Mouse (Mus musculus) liver, postnatal 0 days (tissue): ENCODE data around the gene Cops7b.

Experiments used
- CTCF ChIP-seq: sonication (generic); IDR thresholded peaks from 2 replicates; pipeline ENCODE4 v1.5.1; 2016; ENCODE audit warnings: antibody characterized with exemption, low read depth
- EP300 ChIP-seq: IDR thresholded peaks from 2 replicates; pipeline ENCODE4 v1.6.1; 2016; ENCODE audit warnings: antibody characterized with exemption, low read depth, mild to moderate bottlenecking

GRCm38 (mm10) chr1:86618454-86619125 lies 35.9 kb downstream of the Cops7b start:
- TF ChIP-seq EP300 (no peak), CTCF (peak; percentile 89)
